Mouse (Mus musculus) urinary bladder, postnatal 36 days (tissue): ENCODE measurements around the gene Gm5089.

Experiments
- DNase-seq, 2 experiments: peaks; one replicate each; pipeline ENCODE4 v3.0.0; 2022; ENCODE audit warnings: low spot score in 2 of 2, mixed read lengths in 1 of 2

The Gm5089 gene

DNA sequence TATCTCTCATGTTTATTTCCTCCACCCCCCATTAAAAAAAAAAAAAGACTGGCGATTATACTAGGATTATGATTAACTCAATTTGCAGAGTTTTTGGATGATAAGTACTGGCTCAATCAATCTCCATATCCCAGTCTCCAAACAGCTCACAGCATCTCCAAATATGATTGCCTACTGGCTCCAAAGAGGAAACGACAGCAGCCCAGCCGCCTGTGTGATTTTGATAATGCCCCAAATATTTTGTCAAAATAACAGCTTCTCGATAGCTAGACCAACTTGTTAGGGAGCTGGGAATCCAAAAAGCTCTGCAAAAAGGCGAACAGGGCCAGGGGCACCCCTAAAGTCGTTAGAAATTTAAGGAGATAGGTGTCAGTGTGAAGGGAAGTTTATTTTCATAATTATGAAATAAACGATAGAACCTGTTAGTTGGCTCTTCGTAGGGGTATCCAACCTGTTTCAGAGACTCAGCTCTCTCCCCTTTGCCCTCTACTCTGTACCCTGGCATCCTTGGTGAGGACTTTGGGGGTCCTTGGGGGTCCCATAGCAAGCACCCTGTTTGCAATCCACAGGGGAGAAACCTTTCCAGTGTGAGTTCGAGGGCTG lies 27.2 kb upstream of the Gm5089 start:
- no peak for DNase-seq

DNA sequence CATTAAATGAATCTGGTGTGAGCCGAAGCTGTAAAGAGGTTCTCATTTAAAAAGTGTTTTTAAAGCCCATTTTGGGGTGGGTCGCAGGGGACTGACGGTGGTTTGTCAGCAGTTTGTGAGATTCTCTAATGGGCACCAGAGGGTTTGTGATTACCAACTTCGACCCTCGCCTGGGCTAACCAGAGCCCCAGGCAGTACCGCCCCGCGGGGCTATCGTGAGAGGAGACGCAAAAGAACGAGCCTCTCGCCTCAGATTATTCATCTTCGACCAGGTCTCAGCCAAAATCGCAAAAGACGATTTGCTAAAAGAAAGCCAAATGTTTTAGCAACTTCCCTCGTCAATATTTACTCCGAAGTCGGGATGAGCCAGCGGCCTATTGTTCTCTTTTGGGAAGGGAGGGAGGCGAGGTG lies 26.4 kb upstream of the Gm5089 start:
- no peak for DNase-seq

DNA sequence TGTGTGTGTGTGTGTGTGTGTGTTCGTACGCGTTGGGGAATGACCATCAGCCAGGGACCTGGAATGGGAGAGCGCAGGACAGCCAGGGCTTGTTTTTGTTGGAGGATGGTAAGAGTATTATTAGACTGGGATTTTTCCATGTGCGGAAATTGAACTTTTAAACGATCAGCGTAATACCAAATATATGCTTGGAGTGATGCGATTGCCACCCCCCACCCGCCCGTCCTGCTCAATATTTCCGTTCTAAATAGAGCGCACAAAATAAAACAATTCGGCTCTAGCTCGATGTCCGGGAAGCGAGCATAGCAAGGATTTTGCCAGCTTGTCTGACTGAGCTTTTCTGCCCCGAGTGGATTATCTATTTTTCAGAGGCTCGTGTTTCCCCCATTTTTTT lies 25.9 kb upstream of the Gm5089 start:
- no peak for DNase-seq

DNA sequence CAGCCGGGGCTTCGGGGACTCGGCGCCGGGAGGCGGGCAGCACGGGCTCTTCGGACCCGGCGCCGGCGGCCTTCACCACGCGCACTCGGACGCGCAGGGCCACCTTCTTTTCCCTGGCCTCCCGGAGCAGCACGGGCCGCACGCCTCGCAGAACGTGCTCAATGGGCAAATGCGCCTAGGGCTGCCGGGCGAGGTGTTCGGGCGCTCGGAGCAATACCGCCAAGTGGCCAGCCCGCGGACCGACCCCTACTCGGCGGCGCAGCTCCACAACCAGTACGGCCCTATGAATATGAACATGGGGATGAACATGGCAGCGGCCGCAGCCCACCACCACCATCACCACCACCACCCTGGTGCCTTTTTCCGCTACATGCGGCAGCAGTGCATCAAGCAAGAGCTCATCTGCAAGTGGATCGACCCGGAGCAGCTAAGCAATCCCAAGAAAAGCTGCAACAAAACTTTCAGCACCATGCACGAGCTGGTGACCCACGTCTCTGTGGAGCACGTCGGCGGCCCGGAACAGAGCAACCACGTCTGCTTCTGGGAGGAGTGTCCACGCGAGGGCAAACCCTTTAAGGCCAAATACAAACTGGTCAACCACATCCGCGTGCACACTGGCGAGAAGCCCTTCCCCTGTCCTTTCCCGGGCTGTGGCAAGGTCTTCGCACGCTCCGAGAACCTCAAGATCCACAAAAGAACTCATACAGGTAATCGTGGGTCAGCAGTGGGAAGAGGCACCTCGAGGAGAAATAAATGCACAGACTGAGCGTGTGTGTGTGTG lies 25.3 kb upstream of the Gm5089 start:
- no peak for DNase-seq

DNA sequence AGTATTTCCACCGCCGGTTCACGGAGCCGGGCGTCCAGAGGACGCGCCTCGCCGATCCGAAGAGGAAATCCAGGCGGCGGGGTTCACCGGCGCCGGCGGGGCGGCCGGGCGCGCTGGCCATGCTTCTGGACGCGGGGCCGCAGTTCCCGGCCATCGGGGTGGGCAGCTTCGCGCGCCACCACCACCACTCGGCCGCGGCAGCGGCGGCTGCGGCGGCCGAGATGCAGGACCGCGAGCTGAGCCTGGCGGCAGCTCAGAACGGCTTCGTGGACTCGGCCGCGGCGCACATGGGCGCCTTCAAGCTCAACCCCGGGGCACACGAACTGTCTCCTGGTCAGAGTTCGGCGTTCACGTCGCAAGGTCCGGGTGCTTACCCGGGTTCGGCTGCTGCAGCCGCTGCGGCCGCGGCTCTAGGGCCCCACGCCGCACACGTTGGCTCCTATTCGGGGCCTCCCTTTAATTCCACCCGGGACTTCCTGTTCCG lies 24.7 kb upstream of the Gm5089 start:
- no peak for DNase-seq

DNA sequence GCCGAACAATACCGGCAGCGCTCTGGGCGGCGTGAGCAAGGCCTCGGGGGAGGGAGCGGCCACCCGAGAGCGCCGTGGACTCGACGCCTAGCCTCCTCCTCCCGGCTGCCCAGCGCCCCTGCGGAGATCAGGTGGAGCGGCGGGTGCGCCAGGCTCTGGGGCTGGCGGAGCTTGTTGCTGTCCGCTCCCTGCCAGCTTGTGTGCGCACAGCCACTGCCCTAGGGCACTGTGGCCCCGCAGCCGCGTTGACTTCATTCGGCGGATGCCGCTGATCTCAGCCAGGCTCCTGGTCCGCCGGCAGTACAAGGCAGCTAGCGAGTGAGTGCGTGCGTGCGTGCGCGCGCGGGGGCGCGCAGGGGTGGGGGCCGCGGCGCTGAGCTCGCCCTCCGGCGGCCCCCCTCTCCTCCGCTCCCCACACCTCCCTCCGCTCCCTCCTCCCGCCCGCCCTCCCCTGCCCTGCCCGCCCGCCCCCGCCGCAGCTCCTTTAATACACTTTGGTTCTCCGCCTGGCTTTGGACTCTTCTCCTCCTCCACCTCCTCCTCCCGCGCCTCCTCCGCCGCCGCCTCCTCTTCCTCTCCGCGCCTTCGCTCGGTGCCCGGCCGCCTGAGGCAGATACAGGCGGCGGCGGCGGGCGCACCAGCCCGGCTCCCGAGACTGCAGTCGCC lies 24.1 kb upstream of the Gm5089 start, which contains the start of gene Zic2:
Gene Zic2 (plus strand): TSS at position 545 of the 666 bp plus-strand sequence.
- DNase-seq = no peak

DNA sequence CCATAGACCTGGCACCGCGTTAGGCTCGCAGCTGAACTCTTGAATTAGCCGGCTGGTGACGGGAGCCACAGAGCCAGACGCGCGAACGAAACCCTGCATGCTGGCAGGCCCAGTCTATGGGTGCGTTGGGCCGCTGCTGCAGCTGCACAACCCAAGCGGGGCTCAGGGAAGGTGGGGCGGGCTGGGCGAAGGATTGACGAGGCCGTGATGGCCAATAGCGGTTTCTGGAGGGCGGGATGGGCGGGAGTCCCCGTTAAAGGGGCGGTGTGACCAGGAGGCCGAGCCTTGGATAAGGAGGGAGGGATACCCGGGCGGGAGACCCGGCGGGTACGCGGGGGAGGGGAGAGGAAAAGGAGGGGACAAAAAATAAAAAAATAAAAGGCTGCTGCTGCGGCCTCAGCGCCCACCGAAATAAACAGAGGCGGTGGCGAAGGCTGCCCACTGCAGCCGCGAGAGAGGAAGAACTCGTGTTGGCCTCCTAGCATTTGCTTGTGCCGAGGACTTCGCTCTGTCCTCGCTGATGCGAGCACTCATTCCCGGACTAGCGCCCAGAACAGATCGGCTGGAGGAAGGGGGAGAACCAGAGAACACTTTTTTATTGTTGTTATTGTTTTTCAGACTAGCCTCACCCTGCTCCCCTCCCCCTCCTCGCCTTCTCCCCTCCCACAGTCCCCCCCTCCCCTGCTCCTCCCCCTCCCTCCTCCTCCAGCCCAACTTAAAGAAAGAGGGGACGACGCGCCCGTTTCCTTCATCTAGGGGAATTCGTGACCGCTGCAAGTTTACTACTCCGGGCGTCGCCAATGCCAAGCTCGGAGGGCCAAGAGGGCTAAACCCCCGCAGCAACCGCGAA lies 23.4 kb upstream of the Gm5089 start:
- DNase-seq = no peak

DNA sequence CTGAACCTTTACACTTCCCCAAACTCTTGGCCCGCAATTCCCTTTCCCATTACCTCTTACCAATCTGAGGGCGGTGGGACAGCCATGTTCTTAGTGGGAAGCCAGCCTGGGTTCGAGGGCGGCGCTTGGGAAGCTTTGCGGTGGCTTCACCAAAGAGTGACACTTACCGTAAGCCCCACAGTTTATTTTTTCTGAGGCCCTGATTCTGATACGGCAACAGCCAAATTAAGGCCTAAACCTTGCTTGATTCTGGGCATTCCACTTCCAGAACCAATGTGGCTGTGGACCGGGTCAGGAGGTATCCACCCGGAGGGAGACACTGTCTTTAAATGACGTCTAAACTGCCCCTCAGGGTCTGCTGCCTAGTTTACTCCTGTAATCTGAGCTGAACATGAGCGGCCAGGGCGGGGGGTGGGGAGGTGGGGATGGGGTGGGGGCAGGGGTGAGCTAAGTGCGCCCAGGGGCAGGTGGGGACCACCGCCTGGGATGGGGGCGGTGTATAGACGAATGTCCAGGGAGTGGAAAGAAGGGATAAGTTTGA lies 22.4 kb upstream of the Gm5089 start:
- no peak for DNase-seq

DNA sequence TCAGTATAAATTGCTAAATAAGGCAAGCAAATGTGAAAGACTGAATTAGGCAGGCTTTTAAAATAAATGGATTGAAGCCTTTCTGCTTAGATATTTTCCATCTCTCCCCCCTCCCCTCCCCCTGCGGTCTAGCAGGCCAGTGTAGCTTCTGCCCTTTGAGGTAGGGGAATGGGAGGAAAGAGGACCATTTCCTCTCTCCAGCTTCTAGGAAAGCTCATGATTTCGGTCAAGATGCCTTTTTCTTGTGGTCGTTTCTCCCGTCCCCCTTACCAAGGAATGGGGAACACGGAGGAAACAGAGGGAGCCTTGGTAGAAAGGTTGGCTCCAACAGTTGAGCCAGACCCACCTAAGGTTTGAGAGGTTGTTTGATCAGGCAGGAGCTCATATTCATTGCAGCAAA lies 21.7 kb upstream of the Gm5089 start:
- no peak for DNase-seq

DNA sequence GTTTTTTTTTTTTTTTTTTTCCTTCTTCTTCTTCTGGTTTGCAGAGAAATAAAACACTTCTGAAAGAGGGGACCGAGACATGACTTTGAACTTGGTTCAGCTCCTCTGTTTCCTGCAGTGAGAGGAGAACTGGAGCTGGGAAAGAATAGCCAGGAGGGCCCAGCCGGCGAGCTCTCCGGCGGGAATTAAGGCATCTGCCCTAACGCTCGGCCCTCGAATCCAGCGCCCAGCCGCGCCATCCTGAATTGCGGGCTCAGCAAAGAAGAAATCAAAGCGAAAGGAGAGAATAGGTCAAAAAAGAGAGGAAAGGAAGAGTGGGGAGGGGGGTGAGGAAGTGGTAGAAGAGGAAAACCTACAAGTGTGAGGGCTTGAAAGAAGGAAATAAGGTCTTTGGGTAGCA lies 21.2 kb upstream of the Gm5089 start:
- DNase-seq = no peak

DNA sequence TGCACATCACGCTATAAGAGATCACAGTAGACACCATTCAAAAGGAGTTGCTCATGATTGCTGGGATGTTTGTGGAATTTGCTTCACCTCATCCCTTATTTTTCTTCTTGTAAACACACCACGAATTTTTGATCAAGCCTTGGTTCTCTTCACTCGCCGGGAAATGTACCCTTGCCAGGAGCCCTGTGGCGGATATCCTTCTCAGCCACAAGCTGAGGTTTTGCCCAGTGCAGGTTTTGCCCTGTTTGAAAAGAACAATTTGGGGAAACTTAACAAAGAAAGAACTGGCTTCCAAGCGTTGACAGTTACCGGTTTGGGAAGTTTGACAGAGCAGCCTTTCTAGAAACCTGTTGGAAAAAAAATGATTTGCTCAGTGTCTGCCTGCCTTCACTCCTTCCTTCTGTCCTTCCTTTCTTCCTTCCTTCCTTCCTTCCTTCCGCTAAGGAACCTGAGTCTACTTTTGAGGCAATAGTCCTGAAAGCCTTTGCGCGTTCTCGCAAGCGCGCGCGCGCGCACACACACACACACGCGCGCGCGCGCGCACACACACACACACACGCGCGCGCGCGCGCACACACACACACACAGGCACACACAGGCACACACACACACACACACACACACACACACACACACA lies 20.7 kb upstream of the Gm5089 start:
- DNase-seq = no peak

DNA sequence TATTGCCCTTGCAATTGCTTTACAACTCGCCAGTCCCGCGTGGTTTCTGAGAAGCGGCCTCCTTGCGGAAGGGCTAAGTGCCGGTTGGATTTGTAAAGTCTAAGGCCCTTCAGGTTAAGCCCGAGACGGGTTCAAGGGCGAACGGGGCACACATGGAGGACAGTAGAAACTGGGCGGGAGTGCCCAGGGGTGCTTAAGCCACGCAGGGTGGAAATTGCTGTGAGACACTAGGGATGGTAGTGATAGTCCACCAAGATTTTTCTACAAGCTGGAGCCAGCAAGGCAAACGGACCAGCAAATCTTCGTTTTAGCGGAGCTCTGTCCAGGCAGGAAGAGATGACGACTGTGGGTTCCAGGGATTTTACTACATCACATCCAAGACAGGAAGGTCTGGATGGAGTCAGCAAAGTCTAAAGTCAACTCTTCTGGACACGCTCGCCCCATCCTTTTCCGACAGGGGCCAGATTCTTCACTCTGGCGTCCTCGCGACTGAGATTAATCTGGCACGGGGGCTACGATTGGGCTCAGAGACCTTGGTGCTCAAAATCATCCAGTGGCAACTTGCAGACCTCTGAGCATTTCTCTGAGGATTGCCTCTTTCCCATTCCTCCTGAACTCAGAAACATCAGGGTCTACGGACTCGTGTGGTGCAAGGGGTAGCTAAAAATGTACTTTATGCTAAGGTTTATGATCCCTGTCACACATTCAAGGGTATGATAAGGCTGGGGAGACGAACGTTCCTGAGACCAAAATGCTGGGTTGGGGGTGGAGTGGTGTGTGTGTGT lies 18.2 kb upstream of the Gm5089 start:
- no peak for DNase-seq

DNA sequence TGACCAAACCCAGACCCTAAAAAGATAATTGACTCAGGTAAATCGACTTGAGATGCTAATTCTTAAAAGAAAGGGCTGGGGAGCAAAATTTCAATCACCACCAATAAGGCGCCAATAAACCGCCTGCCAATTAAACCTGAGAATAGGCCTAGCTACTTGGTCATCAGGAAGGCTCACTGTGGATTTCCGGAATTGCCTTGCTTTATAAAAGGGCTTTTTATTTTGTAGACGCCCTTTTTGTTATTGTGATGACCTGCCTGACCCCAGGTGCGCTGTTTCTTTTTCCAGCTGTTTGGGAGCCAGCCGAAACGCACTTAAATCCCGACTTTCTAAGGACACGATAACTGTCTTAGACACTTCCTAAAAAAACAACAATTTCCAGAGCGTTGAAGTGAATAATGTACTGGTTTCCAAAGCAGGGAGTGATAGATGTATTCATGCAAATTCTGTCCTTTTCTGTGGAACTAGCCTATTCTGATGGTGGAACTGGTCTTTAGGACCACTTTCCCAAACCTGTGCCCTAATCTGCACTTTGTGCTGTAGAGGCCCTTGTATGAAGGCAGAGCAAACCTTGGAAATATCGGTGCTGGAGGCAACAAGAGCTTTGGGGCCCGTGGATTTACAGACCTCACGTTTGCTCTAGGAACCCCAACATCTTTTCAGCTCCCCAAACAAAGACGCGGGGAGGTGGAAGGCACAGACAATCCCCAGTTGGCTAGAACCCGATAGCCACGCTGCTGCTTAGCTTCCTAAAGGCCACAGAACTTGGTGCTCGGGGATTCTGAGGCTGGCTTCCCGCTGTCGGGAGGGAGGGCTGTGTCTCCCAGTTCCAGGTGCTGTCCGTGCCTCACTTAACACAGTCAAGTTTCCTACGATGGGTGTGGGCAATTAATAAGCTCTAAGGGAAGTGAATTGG lies 17.3 kb upstream of the Gm5089 start:
- no peak for DNase-seq

DNA sequence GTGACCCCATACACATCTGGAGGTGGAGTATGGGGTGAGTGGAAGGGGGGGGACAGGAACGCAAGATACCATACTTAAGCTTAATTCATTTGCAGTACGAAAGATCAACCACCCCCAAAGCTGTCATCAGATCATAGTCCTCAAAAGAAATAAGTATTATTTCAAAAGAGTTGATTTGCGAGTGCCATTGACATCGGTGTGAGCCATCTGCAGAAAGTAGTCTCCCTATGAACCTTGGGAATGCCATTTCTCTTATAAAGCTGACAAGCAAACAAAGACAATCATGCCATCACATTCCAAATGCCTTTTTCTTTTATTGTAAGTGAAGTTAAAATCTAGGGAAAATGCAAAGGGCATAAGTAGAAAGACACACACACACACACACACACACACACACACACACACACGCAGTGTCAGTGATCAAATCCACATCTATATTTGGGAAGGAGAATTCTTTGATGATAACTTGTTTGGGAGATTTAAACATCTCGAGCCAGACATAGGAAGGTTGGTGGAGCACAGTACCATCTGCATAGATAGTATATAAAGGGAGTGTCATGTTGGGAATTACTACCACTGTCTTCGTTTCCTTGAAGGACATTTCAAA lies 15.9 kb upstream of the Gm5089 start:
- DNase-seq = no peak

DNA sequence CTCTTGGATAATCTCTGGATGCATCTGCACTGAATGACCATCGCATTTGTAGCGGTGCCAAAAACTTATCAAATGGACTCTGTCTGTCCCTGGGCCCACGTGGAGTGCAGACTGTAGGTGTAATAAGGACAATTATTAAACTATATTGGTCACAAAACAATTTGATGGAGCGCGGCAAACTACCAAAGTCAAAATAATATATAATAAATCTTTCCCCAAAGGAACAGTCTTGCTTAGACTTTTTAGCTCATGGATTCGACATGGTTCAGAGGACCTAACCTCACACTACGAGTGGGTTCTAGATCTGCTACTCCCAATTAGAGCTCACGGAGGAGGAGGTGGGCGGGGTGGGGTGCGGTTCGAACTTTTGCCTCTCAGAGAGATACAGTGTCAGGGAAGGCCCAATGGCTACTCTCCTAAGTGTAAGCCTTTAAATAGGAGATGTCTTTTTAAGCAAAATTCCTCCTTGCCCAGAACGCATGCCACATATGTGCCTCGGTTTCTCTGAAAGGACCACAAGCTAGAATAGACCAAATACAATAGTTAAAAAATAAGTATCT lies 15.1 kb upstream of the Gm5089 start:
- DNase-seq = no peak

DNA sequence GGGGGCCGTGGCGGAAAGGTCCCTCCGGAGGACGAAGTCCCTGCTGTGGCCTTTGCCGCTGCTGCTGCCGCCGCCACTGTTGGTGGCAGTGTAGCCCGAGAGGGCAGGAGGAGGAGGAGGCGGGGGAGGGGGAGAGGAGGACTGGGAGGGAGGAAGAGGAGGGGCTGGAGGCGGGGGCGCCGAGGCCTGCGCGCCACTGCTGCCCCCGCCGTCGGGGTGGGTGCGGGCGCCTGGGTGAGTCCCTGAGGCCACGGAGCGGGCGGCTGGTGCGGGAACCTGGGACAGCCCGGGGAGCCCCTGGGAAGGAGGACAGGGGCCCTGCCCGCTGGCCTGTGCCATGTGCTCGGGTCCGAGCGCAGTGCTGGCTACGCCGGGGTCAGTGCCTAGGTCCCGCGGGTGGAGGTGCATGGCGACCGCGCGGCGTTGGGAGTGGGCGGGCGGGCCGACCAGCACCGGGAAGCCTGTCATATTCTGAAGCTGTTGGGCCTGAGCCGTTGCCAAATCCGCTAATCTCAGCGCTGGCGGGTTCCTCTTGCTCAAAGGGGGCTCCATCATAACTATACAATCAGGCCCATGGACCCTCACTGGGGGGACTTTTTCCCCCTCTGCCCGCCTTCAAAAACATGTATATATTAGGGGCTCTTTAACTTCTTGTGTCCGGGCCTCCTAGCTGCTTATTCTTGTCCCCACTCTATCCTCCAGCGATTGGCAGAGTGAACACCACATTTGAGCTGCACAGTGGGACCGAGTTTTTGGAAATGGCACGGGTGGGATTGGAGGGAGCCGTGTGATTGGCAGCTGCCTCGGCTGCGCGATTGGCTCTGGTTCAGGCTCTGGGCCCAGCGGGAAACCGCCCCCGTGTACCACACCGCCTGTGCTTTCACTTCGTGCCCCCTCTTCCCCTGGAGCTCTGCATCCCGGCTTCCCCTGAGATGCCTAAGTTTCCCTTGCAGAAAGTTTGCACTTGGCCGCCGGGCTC lies 14.1 kb upstream of the Gm5089 start, which contains the start of gene Zic5:
Gene Zic5 (minus strand): TSS at position 915 of the 979 bp plus-strand sequence.
- DNase-seq = no peak

DNA sequence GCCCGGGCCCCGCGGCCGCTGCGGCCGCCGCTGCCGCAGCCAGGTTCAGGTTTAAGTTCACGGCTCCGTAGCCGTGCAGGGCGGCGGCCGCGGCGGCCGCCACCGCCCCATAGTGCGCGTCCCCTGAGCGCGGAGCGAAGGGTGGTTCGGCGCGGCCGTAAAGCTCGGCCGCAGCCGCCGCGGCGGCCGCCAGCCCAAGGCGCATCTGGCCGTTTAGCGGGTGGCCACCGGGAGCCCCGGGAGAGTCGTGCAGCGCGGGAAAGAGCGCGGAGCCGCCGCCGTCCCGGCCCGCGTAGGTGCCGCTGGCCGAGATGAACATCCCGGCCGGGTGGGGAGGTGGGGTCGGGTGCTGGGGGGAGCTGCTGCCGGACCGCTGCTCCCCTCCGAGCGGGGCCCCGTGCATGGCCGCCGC lies 13.4 kb upstream of the Gm5089 start:
- DNase-seq = no peak
